Mouse (Mus musculus) limb, embryonic 11.5 days (tissue): ENCODE results near the gene Rasal3. TPM values are rescaled to one million over a fixed set of nuclear protein-coding genes. Genes with fewer than 3 reads are reported as not detected.
A peak's percentile ranks its signal among the peaks of the same experiment; 100 is the strongest.

Source experiments
- ATAC-seq: fragments of 200-750 bp; cut with Nextera tagmentation; 2 replicates; pipeline ENCODE4 v1.8.0; 2017; ENCODE audit warnings: low read depth; ENCODE audit not compliant: insufficient number of reproducible peaks, low FRiP score, low TSS enrichment
- DNase-seq: peaks from one replicate; pipeline ENCODE4 v3.0.0-alpha.2; 2015; ENCODE audit warnings: low spot score
- H3K27ac ChIP-seq: fragments of 300-500 bp; sonication (generic); replicated peaks from 2 replicates; pipeline ENCODE4 v1.5.1; 2014; ENCODE audit warnings: low read depth, mild to moderate bottlenecking, low read length
- H3K27me3 ChIP-seq: fragments of 300-500 bp; sonication (generic); 2 replicates; pipeline ENCODE4 v1.6.1; 2014; ENCODE audit warnings: mild to moderate bottlenecking, low read length, mixed read lengths; ENCODE audit not compliant: control insufficient read depth, insufficient read depth
- H3K36me3 ChIP-seq: fragments of 300-500 bp; sonication (generic); 2 replicates; pipeline ENCODE4 v1.6.1; 2014; ENCODE audit warnings: mild to moderate bottlenecking, low read length, moderate library complexity, mixed read lengths; ENCODE audit not compliant: control insufficient read depth, insufficient read depth
- H3K4me1 ChIP-seq: fragments of 300-500 bp; sonication (generic); 2 replicates; pipeline ENCODE4 v1.6.1; 2014; ENCODE audit warnings: low read length, mixed read lengths; ENCODE audit not compliant: control insufficient read depth, insufficient read depth
- H3K4me2 ChIP-seq: fragments of 300-500 bp; sonication (generic); 2 replicates; pipeline ENCODE4 v1.6.1; 2014; ENCODE audit warnings: low read depth, mild to moderate bottlenecking, moderate library complexity; ENCODE audit not compliant: severe bottlenecking
- H3K4me3 ChIP-seq: fragments of 300-500 bp; sonication (generic); 2 replicates; pipeline ENCODE4 v1.5.1; 2014; ENCODE audit warnings: low read depth, low read length
- H3K9ac ChIP-seq: fragments of 300-500 bp; sonication (generic); 2 replicates; pipeline ENCODE4 v1.6.1; 2014; ENCODE audit warnings: mild to moderate bottlenecking, low read length
- H3K9me3 ChIP-seq: fragments of 300-500 bp; sonication (generic); 2 replicates; pipeline ENCODE4 v1.6.1; 2016; ENCODE audit warnings: low read length; ENCODE audit not compliant: control insufficient read depth
- WGBS: fragments of 180-500 bp; shearing (Covaris S2); extraction: QIAGEN DNeasy Blood & Tissue Kit; methylation state at CpG from one replicate; pipeline ENCODE4 v1.1.7; 2014; 5-methylcytosine and 5-hydroxymethylcytosine counted together
- polyA plus RNA-seq: library from polyadenylated mRNA; unstranded; fragments of >200 nt; fragmentation: Nextera tagmentation; extraction: Ambion mirVana; gene quantifications from 2 replicates; pipeline ENCODE4 v1.2.1, GENCODE M21; 2014

Rasal3 gene
- polyA plus RNA-seq, 1 experiment from 2014 or later, result 0.69 TPM

DNA sequence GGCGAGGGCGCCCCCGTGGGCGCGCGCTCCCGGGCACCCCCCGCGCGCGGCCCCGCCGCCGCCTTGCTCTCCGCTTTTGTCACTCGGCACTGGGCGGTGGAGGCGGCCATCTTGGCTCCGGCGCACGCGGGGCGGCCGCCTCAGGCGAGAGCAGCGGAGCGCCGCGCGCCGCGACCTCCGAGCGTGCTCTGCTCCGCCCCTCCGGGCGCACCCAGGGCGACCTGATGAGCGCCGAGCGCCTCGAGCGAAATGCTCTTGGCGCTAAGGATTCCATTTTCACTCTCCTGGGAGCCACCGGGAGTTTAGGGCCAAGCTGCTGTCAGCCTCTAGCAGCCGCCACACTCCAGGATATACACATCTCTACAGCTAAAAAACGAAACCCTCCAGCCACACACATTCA, 39.1 kb downstream of the Rasal3 start:
- DNase-seq (peak; percentile 89), ATAC-seq (peak; percentile 67; the same call in 1 of the 2 replicates)
- H3K9me3 ChIP-seq, result no peaks in the 10 kb centered on the region
- peaks cover 8% of the 10 kb centered on the region for H3K4me1 ChIP-seq
- peaks cover 16% of the 10 kb centered on the region for H3K36me3 ChIP-seq
- peak overlapping the region; percentile 40 for H3K4me2 ChIP-seq
- WGBS, result under 1% methylated on average over 42 of the region's 47 CpGs
- H3K27me3 ChIP-seq, result no peaks in the 10 kb centered on the region
- peak overlapping the region; percentile 70 for H3K27ac ChIP-seq
- peak overlapping the region; percentile 97 for H3K9ac ChIP-seq
- peak overlapping the region; percentile 85 for H3K4me3 ChIP-seq

- peak; percentile 53 for DNase-seq
Measured at GRCm38 (mm10) chr17:32363821-32364301, 39.5 kb downstream of the Rasal3 start.

GRCm38 (mm10) chr17:32362686-32363085, 40.7 kb downstream of the Rasal3 start:
- no peaks in the 10 kb centered on the region for H3K9me3 ChIP-seq
- H3K36me3 ChIP-seq, result peaks cover 19% of the 10 kb centered on the region
- no peak for ATAC-seq
- H3K27me3 ChIP-seq, result no peaks in the 10 kb centered on the region
- no peak overlapping the region for H3K27ac ChIP-seq
- peak overlapping the region; percentile 85 for H3K4me3 ChIP-seq
- H3K9ac ChIP-seq, result no peak overlapping the region; the same call in 1 of the 2 replicates
- H3K4me2 ChIP-seq, result peak overlapping the region; percentile 49
- peaks cover 8% of the 10 kb centered on the region for H3K4me1 ChIP-seq
- 86% methylated on average over 4 of the region's 4 CpGs for WGBS
- DNase-seq, result no peak

More at GRCm38 (mm10) chr17:32363821-32364301, 39.5 kb downstream of the Rasal3 start:
- H3K36me3 ChIP-seq, result peaks cover 19% of the 10 kb centered on the region
- H3K27ac ChIP-seq, result peak overlapping the region; percentile 70
- H3K4me1 ChIP-seq, result peaks cover 8% of the 10 kb centered on the region
- 0 out of 2 replicates have a peak, but pooled peaks have one; percentile 33 for ATAC-seq
- H3K9ac ChIP-seq, result peak overlapping the region; percentile 97
- peak overlapping the region; percentile 49 for H3K4me2 ChIP-seq
- no peaks in the 10 kb centered on the region for H3K9me3 ChIP-seq
- H3K27me3 ChIP-seq, result no peaks in the 10 kb centered on the region
- under 1% methylated on average over 12 of the region's 50 CpGs for WGBS
- H3K4me3 ChIP-seq, result peak overlapping the region; percentile 85

- H3K9ac ChIP-seq, result no peak overlapping the region
- peaks cover 8% of the 10 kb centered on the region for H3K4me1 ChIP-seq
- WGBS, result 92% methylated on average over 18 of the region's 18 CpGs
- no peak overlapping the region for H3K27ac ChIP-seq
- DNase-seq, result no peak
- peaks cover 40% of the 10 kb centered on the region for H3K36me3 ChIP-seq
- H3K27me3 ChIP-seq, result no peaks in the 10 kb centered on the region
- ATAC-seq, result no peak
- H3K4me3 ChIP-seq, result no peak overlapping the region
- no peak overlapping the region for H3K4me2 ChIP-seq
- no peaks in the 10 kb centered on the region for H3K9me3 ChIP-seq
Measured at GRCm38 (mm10) chr17:32359928-32360327, 43.5 kb downstream of the Rasal3 start.

GRCm38 (mm10) chr17:32358943-32359340, 44.4 kb downstream of the Rasal3 start:
- DNase-seq, result no peak
- H3K4me2 ChIP-seq, result no peak overlapping the region
- 87% methylated on average over 6 of the region's 6 CpGs for WGBS
- H3K36me3 ChIP-seq, result peaks cover 47% of the 10 kb centered on the region
- H3K4me1 ChIP-seq, result peaks cover 8% of the 10 kb centered on the region
- no peaks in the 10 kb centered on the region for H3K27me3 ChIP-seq
- no peaks in the 10 kb centered on the region for H3K9me3 ChIP-seq
- H3K9ac ChIP-seq, result no peak overlapping the region
- H3K27ac ChIP-seq, result no peak overlapping the region
- H3K4me3 ChIP-seq, result no peak overlapping the region
- no peak for ATAC-seq

- Histone ChIP-seq H3K4me3 (no peak overlapping the region), H3K9ac (no peak overlapping the region), H3K36me3 (peaks cover 47% of the 10 kb centered on the region), H3K4me2 (no peak overlapping the region), H3K27me3 (no peaks in the 10 kb centered on the region), H3K27ac (no peak overlapping the region), H3K9me3 (no peaks in the 10 kb centered on the region), H3K4me1 (peaks cover 8% of the 10 kb centered on the region)
- DNase-seq (no peak), ATAC-seq (no peak)
- 92% methylated on average over 7 of the region's 7 CpGs for WGBS
Measured at GRCm38 (mm10) chr17:32358192-32358942, 45.0 kb downstream of the Rasal3 start.

DNA sequence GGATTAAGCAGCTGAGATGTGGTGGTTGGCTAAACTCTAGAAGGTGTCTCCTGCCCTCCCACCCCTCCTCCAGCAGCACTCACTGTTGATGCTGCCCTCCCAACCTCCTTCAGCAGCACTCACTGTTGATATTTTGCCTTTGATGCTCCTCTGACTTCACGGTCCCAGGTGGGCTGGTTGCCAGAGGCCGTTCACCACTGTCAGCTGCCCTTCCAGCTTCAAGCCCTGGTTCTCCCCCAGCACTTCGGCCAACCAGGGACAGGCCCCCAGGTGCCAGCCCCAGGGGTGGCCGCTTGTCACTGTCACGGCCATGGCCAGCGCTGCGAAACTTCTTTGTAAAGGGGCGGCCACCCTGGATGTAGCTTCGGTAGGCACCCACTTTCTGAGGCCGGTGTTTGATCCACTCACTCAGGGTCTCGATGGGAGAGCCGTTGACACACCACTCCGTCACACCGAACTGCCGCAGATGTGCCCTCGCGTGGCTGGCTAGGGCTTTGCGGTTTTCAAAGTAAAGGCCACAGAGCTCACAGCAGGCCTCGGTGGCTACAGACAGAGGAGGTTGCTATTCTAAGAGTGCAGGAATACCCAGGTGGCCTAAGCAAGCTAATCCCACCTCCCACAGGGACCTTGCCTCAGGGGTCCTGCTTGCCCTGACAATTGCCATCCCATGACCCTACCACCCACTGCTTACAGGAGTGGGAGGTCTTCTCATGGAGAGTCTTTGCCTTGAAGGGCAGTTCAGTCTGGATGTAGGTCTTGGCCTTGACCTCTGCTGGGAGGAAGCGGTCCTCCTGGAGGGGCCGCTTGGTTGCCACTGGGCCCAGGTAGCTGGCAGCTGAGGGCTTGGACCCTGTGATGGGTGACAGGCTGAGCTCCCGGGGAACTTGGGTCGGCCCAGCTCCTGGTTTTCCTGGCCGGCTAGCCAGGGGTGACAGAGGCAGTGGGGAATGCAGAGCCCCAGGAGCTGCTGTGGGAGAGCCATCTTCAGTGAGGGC, 46.3 kb downstream of the Rasal3 start:
- WGBS, result 92% methylated on average over 24 of the region's 24 CpGs
- no peak overlapping the region for H3K27ac ChIP-seq
- ATAC-seq, result no peak

GRCm38 (mm10) chr17:32356281-32356680, 47.1 kb downstream of the Rasal3 start:
- DNase-seq, result no peak

More for the DNA sequence above, 46.3 kb downstream of the Rasal3 start:
- Histone ChIP-seq H3K4me2 (no peak overlapping the region), H3K9me3 (no peaks in the 10 kb centered on the region), H3K27me3 (no peaks in the 10 kb centered on the region), H3K4me3 (no peak overlapping the region), H3K4me1 (no peaks in the 10 kb centered on the region), H3K36me3 (peaks cover 47% of the 10 kb centered on the region), H3K9ac (no peak overlapping the region)
- no peak for DNase-seq

More at GRCm38 (mm10) chr17:32356281-32356680, 47.1 kb downstream of the Rasal3 start:
- Histone ChIP-seq H3K9me3 (no peaks in the 10 kb centered on the region), H3K36me3 (peaks cover 43% of the 10 kb centered on the region), H3K27me3 (no peaks in the 10 kb centered on the region), H3K4me3 (no peak overlapping the region), H3K4me2 (no peak overlapping the region), H3K4me1 (no peaks in the 10 kb centered on the region), H3K27ac (no peak overlapping the region), H3K9ac (no peak overlapping the region)
- no peak for ATAC-seq
- WGBS, result 92% methylated on average over 9 of the region's 9 CpGs
